Mouse (Mus musculus): ENCODE measurements at regions not wholly inside any gene's neighbourhood (a gene's known extent, or its start where the extent isn't known, plus 50 kb on each side); places are given as distances from the start of the nearest gene placed in this dataset.
"Not testable (repeated sequence)": the region's sequence is repeated elsewhere in the genome, so short reads cannot be mapped to it uniquely, and the experiment has no call there.

- WGBS (ENCODE audit: insufficient replicate concordance): 42% methylated on average over 2 of the region's 2 CpGs
- H3K9me3 ChIP-seq (replicated peaks): no peaks in the 10 kb centered on the region
- H3K27me3 ChIP-seq: no peaks in the 10 kb centered on the region
- H3K27ac ChIP-seq: no peak overlapping the region
- H3K4me3 ChIP-seq (replicated peaks): no peak overlapping the region
- no peak overlapping the region for H3K4me2 ChIP-seq
- no peak overlapping the region for H3K9ac ChIP-seq
- no peak for DNase-seq
- H3K4me1 ChIP-seq (replicated peaks): no peaks in the 10 kb centered on the region
- ATAC-seq (ENCODE audit: low read depth): no peak
- no peaks in the 10 kb centered on the region for H3K36me3 ChIP-seq
These were observed 394.8 kb upstream of the Nrsn1 start for GRCm38 (mm10) chr13:25664963-25665606.

GRCm38 (mm10) chr13:25648430-25648786, 378.1 kb upstream of the Nrsn1 start:
- 75% methylated on average over 1 of the region's 1 CpGs for WGBS (ENCODE audit: insufficient replicate concordance)
- Histone ChIP-seq H3K27me3 (no peaks in the 10 kb centered on the region), H3K9me3 (replicated peaks) (no peaks in the 10 kb centered on the region), H3K4me1 (replicated peaks) (no peaks in the 10 kb centered on the region), H3K4me3 (replicated peaks) (no peak overlapping the region), H3K36me3 (no peaks in the 10 kb centered on the region), H3K4me2 (no peak overlapping the region), H3K27ac (no peak overlapping the region), H3K9ac (no peak overlapping the region)
- DNase-seq: no peak
- no peak for ATAC-seq (ENCODE audit: low read depth)

- Histone ChIP-seq H3K4me3 (replicated peaks) (no peak overlapping the region), H3K9me3 (replicated peaks) (no peaks in the 10 kb centered on the region), H3K4me1 (replicated peaks) (no peaks in the 10 kb centered on the region), H3K27me3 (no peaks in the 10 kb centered on the region), H3K9ac (no peak overlapping the region), H3K27ac (no peak overlapping the region), H3K4me2 (no peak overlapping the region), H3K36me3 (no peaks in the 10 kb centered on the region)
- 63% methylated on average over 3 of the region's 3 CpGs for WGBS (ENCODE audit: insufficient replicate concordance)
- ATAC-seq (ENCODE audit: low read depth): no peak
- no peak for DNase-seq
These were observed 377.6 kb upstream of the Nrsn1 start for GRCm38 (mm10) chr13:25647711-25648429.

GRCm38 (mm10) chr13:25639522-25640291, 369.4 kb upstream of the Nrsn1 start:
- WGBS (ENCODE audit: insufficient replicate concordance): 22% methylated on average over 6 of the region's 6 CpGs
- H3K36me3 ChIP-seq: no peaks in the 10 kb centered on the region
- H3K9me3 ChIP-seq (replicated peaks): no peaks in the 10 kb centered on the region
- no peak overlapping the region for H3K4me3 ChIP-seq (replicated peaks)
- no peak for ATAC-seq (ENCODE audit: low read depth)
- DNase-seq: no peak
- no peaks in the 10 kb centered on the region for H3K4me1 ChIP-seq (replicated peaks)
- no peak overlapping the region for H3K27ac ChIP-seq
- no peak overlapping the region for H3K4me2 ChIP-seq
- H3K27me3 ChIP-seq: no peaks in the 10 kb centered on the region
- H3K9ac ChIP-seq: no peak overlapping the region

DNA sequence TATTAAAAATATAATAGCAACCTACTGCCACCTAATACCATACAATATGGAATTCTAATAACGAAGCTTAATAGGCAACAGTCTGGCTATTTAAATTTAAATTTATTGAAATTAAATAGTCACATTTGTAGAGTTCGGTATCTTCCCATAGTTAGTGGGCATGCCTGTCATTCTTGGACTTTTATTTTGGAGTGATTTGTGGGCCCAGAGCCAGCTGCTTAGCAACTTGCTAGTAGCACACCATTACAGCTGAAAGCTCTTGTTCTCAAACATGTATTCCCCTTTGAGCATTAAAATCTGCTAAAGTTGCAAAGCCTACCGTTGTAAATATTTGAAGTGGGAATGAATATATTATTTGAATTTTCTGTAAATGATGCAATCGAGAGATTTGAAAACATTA, 359.2 kb upstream of the Nrsn1 start:
- no peak overlapping the region for H3K4me3 ChIP-seq (replicated peaks)
- H3K4me1 ChIP-seq (replicated peaks): no peaks in the 10 kb centered on the region
- no peak overlapping the region for H3K4me2 ChIP-seq
- no peak overlapping the region for H3K9ac ChIP-seq
- H3K9me3 ChIP-seq (replicated peaks): no peaks in the 10 kb centered on the region
- no peak for DNase-seq
- no peaks in the 10 kb centered on the region for H3K36me3 ChIP-seq
- ATAC-seq (ENCODE audit: low read depth): no peak
- no peaks in the 10 kb centered on the region for H3K27me3 ChIP-seq
- 61% methylated on average over 4 of the region's 4 CpGs for WGBS (ENCODE audit: insufficient replicate concordance)
- no peak overlapping the region for H3K27ac ChIP-seq

DNA sequence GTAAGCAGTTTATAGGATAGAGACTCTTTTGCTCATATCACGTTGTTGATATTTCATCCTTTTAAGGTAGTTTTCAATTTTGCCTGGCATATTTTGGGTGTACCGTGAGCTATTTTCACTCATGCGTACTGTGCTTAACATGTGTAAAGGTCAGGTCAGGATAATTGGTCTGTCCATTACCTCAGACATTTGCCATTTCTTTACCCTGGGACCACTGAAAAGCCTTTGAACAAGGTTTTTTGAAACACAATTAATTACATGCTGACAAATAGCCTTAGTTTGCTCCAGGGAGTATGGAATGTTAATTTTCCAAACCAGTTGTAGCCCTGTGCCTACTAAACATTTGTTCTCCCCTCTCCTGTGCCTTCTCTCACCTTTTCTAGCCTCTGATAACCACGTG, 347.3 kb upstream of the Nrsn1 start:
- ATAC-seq (ENCODE audit: low read depth): no peak
- H3K27me3 ChIP-seq: no peaks in the 10 kb centered on the region
- H3K4me3 ChIP-seq (replicated peaks): no peak overlapping the region
- no peak for DNase-seq
- H3K36me3 ChIP-seq: no peaks in the 10 kb centered on the region
- 66% methylated on average over 4 of the region's 4 CpGs for WGBS (ENCODE audit: insufficient replicate concordance)
- H3K27ac ChIP-seq: no peak overlapping the region
- no peaks in the 10 kb centered on the region for H3K9me3 ChIP-seq (replicated peaks)
- no peak overlapping the region for H3K9ac ChIP-seq
- H3K4me1 ChIP-seq (replicated peaks): no peaks in the 10 kb centered on the region
- no peak overlapping the region for H3K4me2 ChIP-seq

DNA sequence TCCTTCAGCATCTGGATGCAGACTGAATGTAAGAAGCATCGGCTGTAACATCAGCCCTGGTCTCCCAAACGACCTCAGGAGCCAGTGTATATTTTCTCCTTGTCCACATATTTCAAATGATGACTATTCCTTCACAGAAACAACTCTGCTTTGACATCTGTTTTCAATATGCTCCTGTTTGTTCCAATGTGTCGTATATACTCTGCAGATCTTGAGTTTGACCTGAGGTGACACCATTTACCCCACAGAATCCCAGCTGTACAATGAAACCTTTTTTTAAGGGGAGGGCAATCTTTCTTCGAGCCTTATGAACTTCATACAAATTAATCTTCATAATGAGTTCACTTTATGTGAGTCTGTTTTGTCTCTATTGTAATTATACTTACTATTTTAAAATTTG, 341.7 kb upstream of the Nrsn1 start:
- Histone ChIP-seq H3K4me1 (replicated peaks) (no peaks in the 10 kb centered on the region), H3K27ac (no peak overlapping the region), H3K27me3 (no peaks in the 10 kb centered on the region), H3K36me3 (no peaks in the 10 kb centered on the region), H3K4me2 (no peak overlapping the region), H3K9ac (no peak overlapping the region), H3K4me3 (replicated peaks) (no peak overlapping the region), H3K9me3 (replicated peaks) (no peaks in the 10 kb centered on the region)
- 50% methylated on average over 4 of the region's 4 CpGs for WGBS (ENCODE audit: insufficient replicate concordance)
- ATAC-seq (ENCODE audit: low read depth) (no peak), DNase-seq (no peak)

GRCm38 (mm10) chr13:25609641-25610040, 339.3 kb upstream of the Nrsn1 start:
- DNase-seq: no peak
- Histone ChIP-seq H3K9me3 (replicated peaks) (no peaks in the 10 kb centered on the region), H3K27me3 (no peaks in the 10 kb centered on the region), H3K4me1 (replicated peaks) (no peaks in the 10 kb centered on the region), H3K36me3 (no peaks in the 10 kb centered on the region), H3K27ac (no peak overlapping the region), H3K4me2 (no peak overlapping the region), H3K4me3 (replicated peaks) (no peak overlapping the region), H3K9ac (no peak overlapping the region)
- 59% methylated on average over 4 of the region's 4 CpGs for WGBS (ENCODE audit: insufficient replicate concordance)
- ATAC-seq (ENCODE audit: low read depth): no peak

- no peaks in the 10 kb centered on the region for H3K27me3 ChIP-seq
- no peaks in the 10 kb centered on the region for H3K4me1 ChIP-seq (replicated peaks)
- no peak overlapping the region for H3K4me2 ChIP-seq
- 47% methylated on average over 1 of the region's 1 CpGs for WGBS (ENCODE audit: insufficient replicate concordance)
- H3K4me3 ChIP-seq (replicated peaks): no peak overlapping the region
- no peak overlapping the region for H3K9ac ChIP-seq
- no peak overlapping the region for H3K27ac ChIP-seq
- DNase-seq (no peak), ATAC-seq (ENCODE audit: low read depth) (no peak)
- H3K36me3 ChIP-seq: no peaks in the 10 kb centered on the region
- no peaks in the 10 kb centered on the region for H3K9me3 ChIP-seq (replicated peaks)
These were observed 338.9 kb upstream of the Nrsn1 start for GRCm38 (mm10) chr13:25609241-25609640.

GRCm38 (mm10) chr13:25601351-25601750, 331.0 kb upstream of the Nrsn1 start:
- ATAC-seq (ENCODE audit: low read depth); H3K27ac ChIP-seq; DNase-seq; H3K27me3 ChIP-seq; H3K9ac ChIP-seq; H3K36me3 ChIP-seq; H3K4me2 ChIP-seq; H3K4me3 ChIP-seq (replicated peaks); H3K9me3 ChIP-seq (replicated peaks); H3K4me1 ChIP-seq (replicated peaks): not testable (repeated sequence)

GRCm38 (mm10) chr13:25594629-25595028, 324.3 kb upstream of the Nrsn1 start:
- ATAC-seq (ENCODE audit: low read depth): no peak
- 75% methylated on average over 3 of the region's 3 CpGs for WGBS (ENCODE audit: insufficient replicate concordance)
- no peaks in the 10 kb centered on the region for H3K9me3 ChIP-seq (replicated peaks)
- no peak overlapping the region for H3K27ac ChIP-seq
- DNase-seq: no peak
- H3K4me2 ChIP-seq: no peak overlapping the region
- H3K27me3 ChIP-seq: no peaks in the 10 kb centered on the region
- H3K9ac ChIP-seq: no peak overlapping the region
- H3K4me1 ChIP-seq (replicated peaks): no peaks in the 10 kb centered on the region
- H3K36me3 ChIP-seq: no peaks in the 10 kb centered on the region
- H3K4me3 ChIP-seq (replicated peaks): no peak overlapping the region

DNA sequence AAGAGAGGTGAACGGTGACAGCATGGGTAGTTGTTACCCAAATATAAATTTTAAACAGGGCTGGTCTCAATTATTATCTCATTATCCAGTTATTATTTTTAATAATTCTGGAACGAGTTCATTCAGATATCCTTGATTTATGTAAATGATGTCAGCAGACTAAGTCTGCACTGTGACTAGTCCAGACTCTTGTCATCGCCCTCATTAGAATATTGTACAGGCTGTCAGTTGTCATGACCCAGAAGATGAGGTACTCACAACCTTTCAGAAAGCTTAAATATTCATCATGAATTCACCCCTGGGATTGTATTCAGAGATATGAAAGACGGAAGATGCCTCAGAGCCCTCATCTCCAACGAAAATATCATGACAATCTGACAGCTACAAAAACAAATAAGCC, 300.3 kb upstream of the Nrsn1 start:
- H3K27me3 ChIP-seq: no peaks in the 10 kb centered on the region
- no peak overlapping the region for H3K4me3 ChIP-seq (replicated peaks)
- H3K9me3 ChIP-seq (replicated peaks): no peaks in the 10 kb centered on the region
- no peaks in the 10 kb centered on the region for H3K36me3 ChIP-seq
- no peak for ATAC-seq (ENCODE audit: low read depth)
- H3K27ac ChIP-seq: no peak overlapping the region
- no peaks in the 10 kb centered on the region for H3K4me1 ChIP-seq (replicated peaks)
- H3K4me2 ChIP-seq: no peak overlapping the region
- 60% methylated on average over 5 of the region's 5 CpGs for WGBS (ENCODE audit: insufficient replicate concordance)
- no peak for DNase-seq
- no peak overlapping the region for H3K9ac ChIP-seq
